Mouse (Mus musculus) liver, postnatal 0 days (tissue): ENCODE measurements around the gene Myo5c.

Experiments used
- CTCF ChIP-seq: sonication (generic); IDR thresholded peaks from 2 replicates; pipeline ENCODE4 v1.5.1; 2016; ENCODE audit warnings: antibody characterized with exemption, low read depth
- EP300 ChIP-seq: IDR thresholded peaks from 2 replicates; pipeline ENCODE4 v1.6.1; 2016; ENCODE audit warnings: antibody characterized with exemption, low read depth, mild to moderate bottlenecking

DNA sequence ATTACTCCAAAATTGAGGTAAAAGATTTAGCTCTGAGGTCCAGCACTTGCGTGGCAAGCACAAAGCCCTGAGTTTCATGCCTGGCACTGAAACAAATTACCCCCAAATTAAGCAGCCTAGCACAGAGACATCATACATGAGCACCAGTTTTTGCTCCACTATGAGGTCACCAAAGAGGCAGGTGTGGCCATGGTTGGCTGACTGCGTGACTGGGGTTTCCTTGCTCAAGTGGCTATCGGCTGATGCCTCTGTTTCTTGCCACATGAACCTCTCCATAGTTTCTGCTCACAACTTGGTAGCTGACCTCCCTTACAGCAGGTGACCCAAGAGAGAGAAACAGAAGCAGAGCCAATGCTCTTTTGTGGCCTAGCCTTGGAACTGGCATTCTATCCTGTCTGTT is 96.2 kb downstream of the Myo5c start:
- no peak for TF ChIP-seq CTCF
- TF ChIP-seq EP300, result no peak
